Mouse (Mus musculus): ENCODE measurements around the gene Dstn.
A peak's percentile ranks its signal among the peaks of the same experiment; 100 is the strongest.

Dstn gene

GRCm38 (mm10) chr2:143914760-143915599 lies at the start of gene Dstn:
Dstn (plus strand) TSS chr2:143915320.
- DNase-seq (ENCODE audit: low spot score in 2 of 2): peak; percentile 92 to 94

DNA sequence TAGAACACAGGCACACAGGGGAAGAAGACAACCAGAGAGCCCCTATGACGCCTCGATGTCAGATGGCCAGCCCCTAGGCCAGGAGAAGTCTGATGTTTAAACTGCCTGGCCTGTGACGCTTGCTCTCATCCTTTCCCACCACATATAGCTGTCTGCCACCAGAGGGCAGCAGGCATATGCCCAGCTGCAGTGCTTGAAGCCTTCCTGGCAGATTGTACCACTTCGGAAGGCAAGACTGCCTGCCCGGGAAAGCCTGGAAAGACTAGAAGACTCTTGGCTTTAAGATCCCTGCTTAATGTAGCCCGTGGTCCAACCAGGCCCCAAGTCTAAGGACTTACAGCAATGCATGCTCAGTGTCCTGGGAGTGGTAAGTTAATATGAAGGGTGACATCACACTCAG lies 47.8 kb upstream of the Dstn start:
- DNase-seq (ENCODE audit: low spot score in 2 of 2): peak; percentile 61 to 73

- no peak for DNase-seq (ENCODE audit: low spot score in 2 of 2)
Observed at GRCm38 (mm10) chr2:143870936-143871688, 44.0 kb upstream of the Dstn start.

DNA sequence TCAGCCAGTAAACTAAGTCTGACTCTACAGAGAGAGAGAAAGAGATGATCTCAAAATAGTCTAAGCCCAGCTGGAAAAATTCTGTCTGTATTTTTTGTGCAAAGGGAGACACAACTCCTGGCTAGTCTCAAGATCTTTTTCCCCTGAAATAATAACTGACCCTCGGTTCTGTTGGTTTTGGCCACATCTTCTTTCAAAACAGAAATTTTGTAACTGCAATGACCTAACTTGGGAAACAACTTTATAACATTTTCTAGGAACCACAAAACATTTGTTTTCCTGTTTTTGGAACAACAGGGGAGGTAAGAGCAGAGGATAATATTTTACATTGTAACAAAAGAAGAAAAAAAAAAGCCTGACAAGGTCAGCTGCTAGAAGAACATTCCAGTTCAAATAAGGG lies 39.1 kb upstream of the Dstn start:
- no peak for DNase-seq (ENCODE audit: low spot score in 2 of 2)

- DNase-seq (ENCODE audit: low spot score in 2 of 2): no peak
Observed at GRCm38 (mm10) chr2:143876929-143877632, 38.0 kb upstream of the Dstn start.

GRCm38 (mm10) chr2:143879311-143879710 lies 35.8 kb upstream of the Dstn start:
- DNase-seq (ENCODE audit: low spot score in 2 of 2): no peak

DNA sequence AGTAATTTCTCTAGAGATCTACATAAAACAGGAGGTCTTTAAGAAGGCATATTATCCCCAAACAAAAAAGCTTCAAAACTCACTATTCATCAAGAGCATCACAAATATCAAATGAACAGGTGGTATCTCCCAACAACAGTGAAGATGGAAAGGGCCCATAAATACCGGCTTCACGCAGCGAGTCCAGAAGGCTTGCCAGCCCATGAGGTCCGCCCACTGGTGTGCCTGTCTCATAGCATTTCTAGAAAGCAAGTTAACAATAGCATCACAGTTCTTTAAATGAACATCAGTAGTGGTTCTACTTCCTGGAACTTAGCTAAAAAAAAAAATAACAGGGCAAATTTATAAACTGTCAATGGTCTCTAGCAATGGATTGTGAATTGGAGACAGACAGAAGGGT lies 33.1 kb upstream of the Dstn start:
- peak; percentile 64 to 65 for DNase-seq (ENCODE audit: low spot score in 2 of 2)

DNA sequence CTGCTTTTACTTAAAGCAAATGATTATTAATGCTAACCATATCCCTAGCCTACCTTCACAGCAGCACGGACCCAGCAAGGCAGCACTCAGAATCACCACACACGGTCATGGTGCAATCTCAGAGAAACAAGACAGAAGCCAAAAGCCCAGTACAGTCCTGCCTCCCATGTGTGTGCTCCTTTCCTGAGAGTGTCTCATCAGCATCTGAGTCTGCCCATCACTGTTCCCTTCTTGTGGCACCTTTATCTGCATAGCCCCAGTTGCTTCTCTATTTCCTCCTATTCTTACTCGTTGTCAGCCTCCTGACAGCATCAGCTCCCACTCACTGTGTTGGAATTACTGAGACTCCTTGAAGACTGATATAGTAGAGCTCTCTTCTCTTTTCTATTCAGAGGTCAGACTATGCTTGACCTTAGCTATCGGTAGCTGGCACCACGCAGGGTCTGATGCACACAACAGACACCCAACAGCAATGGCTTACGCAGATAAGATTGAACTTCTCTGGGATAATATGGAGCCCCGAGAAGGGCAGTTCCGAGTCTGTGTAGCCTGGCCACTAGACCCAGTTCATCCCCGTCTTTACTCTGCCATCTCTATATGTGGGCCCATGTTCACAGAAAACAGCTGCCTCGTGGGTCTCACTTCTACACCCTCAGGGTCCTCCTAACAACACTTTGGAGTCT lies 32.4 kb upstream of the Dstn start:
- no peak for DNase-seq (ENCODE audit: low spot score in 2 of 2)

DNA sequence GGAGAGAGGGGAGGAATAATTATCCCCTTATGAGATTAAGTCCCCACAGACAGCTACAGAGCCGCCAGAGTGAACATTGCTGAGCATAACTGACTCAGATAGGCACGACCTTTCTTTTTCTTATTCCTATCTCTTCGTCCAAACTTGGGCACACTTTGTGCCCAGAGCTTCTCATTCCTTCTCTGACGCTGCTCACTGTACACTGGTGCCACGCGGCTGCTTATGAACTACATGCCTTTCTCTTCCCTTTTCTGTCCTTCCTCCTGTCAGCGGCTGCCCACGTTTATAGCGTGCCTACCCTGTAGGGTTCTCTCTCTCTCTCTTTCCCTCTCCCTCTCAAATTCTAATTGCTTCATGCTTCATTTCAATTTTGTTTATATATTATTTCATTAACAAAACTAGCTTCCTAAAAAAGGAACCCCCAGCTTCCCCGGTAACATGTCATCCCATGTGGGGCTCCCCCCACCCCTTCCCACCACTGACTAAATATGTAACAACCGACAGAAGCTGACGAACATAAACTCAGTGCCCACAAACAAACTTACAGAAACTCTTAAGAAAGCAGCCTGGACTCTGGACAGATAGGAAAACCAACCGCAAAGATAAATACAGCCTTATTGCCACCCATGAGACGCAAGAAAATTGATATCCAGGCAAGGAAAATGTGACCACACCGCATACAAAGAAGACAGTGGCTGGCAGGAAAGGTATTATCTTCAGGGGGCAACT lies 25.8 kb upstream of the Dstn start:
- no peak for DNase-seq (ENCODE audit: low spot score in 2 of 2)

- no peak for DNase-seq (ENCODE audit: low spot score in 2 of 2)
Observed at GRCm38 (mm10) chr2:143889860-143890433, 25.2 kb upstream of the Dstn start.

DNA sequence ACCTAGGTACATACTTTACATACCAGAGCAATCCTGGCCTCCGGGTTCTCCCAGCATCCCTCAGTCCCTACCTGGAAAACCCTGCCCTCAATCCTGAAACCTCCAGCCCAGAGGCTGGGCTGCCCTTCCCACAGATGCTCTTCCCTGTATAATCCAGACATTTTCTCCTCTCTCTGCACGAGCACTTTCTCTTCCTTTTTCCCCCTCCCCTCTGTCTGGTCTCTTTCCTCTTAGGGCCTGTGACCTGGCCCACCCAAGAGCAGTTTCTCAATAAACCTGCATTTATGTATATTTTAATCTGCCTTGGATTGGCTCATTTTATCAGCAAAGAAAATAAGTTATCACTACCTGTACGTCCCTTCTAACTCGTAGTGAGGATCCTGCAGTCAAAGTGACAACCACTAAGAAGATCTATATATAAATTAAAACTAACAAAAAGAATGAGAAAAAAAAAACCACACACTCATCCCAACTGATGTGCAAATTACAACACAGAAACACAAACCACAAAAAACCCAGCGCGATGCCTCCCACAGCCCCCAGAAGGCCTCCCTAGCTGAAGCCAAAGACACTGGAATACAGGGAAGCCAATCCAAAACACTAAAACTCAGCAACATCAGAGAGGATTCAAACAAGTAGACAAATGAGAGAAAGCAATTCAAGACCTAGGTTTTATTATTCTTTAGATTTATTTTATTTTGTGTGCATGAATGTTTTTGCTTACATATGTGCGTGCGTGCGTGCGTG lies 23.6 kb upstream of the Dstn start:
- no peak for DNase-seq (ENCODE audit: low spot score in 2 of 2)

DNA sequence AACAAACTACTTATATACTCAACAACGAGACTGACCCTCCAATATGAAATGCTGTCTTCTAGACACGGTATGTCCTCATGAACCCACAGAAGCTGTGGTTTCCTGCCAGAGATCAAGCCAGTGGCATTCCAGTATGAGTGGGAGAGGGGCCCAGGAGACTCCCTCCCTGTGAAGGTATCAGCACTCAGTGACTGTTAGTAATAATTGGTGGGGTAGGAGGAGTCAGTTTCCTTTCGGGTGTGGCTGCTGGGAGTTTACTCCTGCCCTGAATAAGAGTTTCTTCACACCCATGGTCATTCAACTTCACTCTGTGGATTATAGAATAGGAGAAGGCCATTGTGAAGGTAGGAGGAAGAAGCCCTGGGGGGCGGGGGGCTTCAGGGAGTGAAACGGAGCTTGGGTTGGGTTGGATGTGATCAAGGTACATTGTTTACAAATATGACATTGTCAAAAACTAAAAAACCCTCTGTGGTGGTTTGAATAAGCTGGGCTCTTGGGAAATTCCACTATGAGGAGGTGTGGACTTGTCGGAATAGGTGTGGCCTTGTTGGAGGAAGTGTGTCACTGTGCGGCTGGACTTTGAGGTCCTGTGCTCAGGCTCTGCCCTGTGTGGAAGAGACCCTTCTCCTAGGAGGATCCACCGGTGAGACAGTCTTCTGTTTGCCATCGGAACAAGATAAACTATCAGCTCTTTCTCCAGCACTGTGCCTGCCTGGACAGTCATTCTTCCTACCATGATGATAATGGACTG lies 15.5 kb upstream of the Dstn start:
- no peak for DNase-seq (ENCODE audit: low spot score in 2 of 2)

GRCm38 (mm10) chr2:143900821-143901351 lies 14.2 kb upstream of the Dstn start:
- DNase-seq (ENCODE audit: low spot score in 2 of 2): no peak

DNA sequence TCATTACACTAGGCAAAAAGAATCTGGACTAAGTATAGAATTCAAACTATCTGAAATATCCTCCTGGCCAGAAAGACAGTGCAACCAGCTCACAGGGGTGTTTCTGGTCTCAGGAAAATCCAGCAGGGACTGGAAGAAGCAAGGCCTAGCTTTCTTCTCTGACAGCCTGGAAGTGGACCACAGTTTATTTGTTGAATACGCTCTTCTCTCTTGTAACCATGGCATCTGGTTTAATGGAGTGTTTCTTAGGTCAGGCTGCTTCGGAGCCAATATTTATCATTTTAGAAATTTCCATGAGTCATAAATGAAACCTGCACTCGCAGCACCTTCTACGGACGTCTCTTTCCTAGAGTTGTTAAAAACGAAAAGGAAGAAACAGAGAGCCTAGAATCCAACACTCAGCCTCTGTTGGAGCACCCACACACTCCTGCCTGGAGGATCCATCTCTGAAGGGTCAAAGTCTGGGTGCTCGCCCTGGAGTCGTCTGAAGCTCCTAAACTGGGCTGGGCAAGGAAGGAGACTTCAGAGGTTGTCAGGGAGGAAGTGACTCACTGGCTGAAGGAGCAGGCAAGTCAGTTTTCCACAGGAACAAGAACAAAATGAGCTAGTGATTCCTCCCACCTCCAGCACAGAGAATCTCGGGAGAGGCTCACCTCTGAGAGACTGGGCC lies 11.6 kb upstream of the Dstn start:
- no peak for DNase-seq (ENCODE audit: low spot score in 2 of 2)

DNA sequence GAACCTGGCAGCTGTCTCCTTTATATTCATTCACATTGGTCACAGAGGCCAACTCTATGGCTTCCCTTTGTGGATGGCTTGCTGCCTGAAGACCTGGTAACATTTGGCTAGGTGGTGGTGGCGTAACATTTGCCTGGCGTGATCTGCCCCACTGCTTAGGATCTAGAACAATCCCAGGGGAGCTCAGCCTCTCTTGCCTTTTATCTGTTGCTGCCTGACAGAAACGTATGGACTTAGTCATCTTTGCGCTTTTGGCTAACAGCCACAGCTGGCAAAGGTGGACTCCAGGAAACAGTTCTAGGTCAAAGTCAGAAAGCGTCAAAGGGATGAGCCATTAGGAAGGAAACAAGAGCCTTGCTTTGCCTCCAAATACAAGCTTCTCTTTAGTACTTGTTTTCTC lies 10.2 kb upstream of the Dstn start:
- DNase-seq (ENCODE audit: low spot score in 2 of 2): no peak

- no peak for DNase-seq (ENCODE audit: low spot score in 2 of 2)
Observed at GRCm38 (mm10) chr2:143909230-143909629, 5.9 kb upstream of the Dstn start.

- no peak for DNase-seq (ENCODE audit: low spot score in 2 of 2)
Observed at GRCm38 (mm10) chr2:143912199-143912598, 2.9 kb upstream of the Dstn start.

DNA sequence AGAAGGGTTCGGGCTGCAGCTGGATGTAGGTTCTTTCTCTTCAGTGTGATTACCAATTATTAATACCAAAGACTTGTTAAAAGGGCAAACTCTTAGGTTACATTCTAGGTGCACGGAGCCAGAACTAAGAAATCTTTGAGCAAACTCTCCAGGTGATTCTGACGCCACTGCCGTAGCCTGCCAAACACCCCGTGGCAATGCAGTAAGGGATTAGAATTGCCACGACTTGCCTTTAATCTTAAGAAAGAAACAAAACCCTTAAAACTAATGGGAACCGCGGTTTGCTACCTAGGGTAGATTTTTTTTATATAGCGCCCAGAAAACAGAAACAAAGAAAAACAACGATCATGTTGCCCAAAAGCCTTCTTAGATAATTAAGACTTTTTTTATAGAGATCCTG lies 899 bp upstream of the Dstn start:
- no peak for DNase-seq (ENCODE audit: low spot score in 2 of 2)

All from right cerebral cortex, postnatal 36 days (tissue).